Mouse (Mus musculus) 416B (cell line): Measurements from ENCODE around the gene Eif4g1.
"Not testable (repeated sequence)": the region's sequence is repeated elsewhere in the genome, so short reads cannot be mapped to it uniquely, and the experiment has no call there.

Source experiments
- DNase-seq: peaks from one replicate; pipeline ENCODE4 v3.0.0; 2011; ENCODE audit warnings: low read depth

The Eif4g1 gene

GRCm38 (mm10) chr16:20668013-20668412 is at the start of gene Eif4g1:
Gene Eif4g1 (plus strand): TSS chr16:20668313.
- DNase-seq = not testable (repeated sequence)

DNA sequence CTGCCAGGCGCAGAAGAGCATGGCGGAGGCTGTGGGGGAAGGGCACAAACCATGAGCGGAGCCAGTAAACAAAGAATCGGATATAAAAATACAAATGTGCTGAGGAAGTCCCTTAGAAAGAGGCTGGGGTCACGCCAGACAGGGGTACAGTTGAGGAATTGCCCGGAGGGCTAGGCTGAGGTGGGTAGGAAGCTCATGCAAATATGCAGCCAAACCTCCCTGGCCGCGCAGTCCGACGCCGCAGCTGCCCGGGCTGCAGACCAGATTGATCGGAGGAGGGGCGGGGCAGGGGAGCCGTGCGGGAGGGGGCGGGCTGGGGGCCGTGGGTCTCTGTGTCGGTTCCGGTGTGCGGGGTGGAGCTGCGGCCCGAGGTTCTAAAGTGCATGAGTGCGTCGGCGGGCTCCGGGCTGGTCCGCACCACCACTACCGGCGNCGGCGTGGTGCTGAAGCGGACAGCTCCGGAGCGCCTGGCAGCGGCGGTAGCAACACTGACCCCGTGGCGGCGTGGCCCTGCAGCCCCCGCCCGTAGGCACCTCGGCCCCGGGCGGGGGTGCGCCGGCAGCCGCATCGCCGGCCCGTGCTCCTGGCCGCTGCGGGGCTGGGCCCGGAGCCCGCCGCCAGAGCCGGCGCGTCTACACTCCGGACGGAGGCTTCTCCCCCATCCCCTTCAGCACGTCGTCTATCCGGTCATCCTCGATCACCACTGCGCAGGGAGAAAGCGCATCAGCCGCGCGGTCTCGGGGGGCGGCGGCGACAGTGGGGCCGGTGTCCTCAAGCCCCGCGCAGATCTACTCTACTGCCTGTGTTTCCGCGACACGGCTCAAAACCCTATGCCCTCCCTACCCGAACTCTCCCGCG is 48.3 kb upstream of the Eif4g1 start:
- no peak for DNase-seq

- no peak for DNase-seq
These were observed 47.7 kb upstream of the Eif4g1 start for GRCm38 (mm10) chr16:20620399-20620735.

DNA sequence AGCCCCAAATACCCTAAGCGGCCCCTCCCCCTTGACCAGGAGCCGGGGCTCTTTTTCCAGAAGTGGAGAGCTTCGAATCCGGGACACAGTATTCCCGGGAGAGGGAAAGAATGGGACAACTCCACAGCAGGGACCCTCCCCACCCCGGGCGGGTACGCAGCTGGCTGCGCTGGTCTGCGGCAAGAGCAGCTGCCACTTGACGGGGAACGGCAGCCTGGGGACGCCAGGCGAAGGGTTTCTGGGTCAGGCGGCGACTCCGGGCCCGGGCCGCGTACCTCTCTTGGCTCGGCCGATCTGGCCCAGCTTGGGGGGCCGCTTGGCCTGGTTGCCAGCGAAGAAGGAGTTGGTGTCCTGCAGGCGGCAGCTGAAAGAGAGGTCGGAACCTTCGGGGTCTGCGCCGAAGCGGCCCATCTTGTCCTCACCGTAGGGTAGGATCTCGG is 47.3 kb upstream of the Eif4g1 start:
- no peak for DNase-seq

- DNase-seq = peak; percentile 62
These were observed 46.7 kb upstream of the Eif4g1 start, which contains the start of gene Camk2n2 for GRCm38 (mm10) chr16:20621191-20621990. Gene Camk2n2 (minus strand): TSS chr16:20621287.

GRCm38 (mm10) chr16:20621991-20622685 is 46.0 kb upstream of the Eif4g1 start:
- DNase-seq = peak; percentile 96

- peak; percentile 17 for DNase-seq
These were observed 44.9 kb upstream of the Eif4g1 start for GRCm38 (mm10) chr16:20623211-20623610.

GRCm38 (mm10) chr16:20628871-20629391 is 39.2 kb upstream of the Eif4g1 start:
- no peak for DNase-seq

DNA sequence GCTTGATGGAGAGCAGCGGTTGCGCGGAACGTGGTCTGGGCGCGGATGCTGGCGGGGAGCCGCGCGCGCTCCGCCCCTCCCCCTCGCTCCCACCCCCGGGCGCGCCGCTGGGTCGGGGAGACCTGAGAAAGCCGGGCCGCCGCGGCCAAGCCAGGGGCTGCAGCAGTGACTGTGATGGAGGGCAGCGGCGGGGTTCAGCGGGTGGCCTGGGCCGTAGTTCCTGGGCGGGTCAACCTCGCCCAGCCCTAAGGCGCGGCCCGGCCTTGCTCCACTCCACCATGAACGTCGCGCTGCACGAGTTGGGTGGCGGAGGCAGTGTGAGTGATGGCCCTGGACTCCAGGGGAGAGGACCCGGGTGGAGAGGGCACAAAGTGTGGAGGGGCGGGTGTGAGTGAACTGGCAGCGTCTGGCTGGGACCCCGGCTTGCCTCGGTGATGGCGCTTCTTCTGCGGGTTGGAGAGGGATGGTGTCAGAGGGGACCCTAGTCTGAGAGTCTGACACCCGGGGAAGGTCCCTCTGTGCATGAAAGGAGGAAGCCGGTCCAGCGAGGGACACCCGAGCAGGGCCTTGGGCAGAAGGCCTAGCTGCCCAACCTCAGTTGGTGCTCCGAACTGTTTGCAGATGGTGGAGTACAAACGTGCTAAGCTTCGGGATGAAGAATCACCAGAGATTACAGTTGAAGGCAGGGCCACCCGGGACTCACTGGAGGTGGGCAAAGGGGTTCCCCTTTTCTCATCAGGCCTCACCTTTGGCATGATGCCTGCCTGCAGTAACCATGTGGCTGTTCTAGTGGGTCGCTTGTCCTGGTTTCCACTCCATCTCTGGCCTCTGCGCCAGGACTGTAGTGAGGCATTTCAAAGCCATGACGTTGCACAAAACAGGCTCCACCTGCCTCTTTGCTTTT is 38.1 kb upstream of the Eif4g1 start, which contains the start of gene Ece2:
Ece2 (plus strand) TSS at position 98 of the 904 bp plus-strand sequence.
- no peak for DNase-seq

DNA sequence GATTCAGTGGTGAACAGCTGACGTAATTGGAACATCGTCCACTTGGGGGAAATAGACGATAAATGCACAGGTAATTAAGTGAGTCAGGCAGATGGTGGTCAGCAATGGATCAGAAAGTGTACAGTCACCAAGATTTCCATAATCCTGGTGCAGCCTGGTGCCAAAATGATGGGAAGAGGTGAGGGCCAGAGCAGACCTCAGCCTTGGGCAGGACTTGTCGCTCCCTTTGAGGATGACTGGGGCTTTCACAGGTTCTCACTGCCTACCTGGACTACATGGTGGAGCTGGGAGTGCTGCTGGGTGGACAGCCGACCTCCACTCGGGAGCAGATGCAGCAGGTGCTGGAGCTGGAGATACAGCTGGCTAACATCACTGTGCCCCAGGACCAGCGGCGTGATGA is 30.7 kb upstream of the Eif4g1 start:
- no peak for DNase-seq

- no peak for DNase-seq
These were observed 29.7 kb upstream of the Eif4g1 start for GRCm38 (mm10) chr16:20638367-20638766.

DNA sequence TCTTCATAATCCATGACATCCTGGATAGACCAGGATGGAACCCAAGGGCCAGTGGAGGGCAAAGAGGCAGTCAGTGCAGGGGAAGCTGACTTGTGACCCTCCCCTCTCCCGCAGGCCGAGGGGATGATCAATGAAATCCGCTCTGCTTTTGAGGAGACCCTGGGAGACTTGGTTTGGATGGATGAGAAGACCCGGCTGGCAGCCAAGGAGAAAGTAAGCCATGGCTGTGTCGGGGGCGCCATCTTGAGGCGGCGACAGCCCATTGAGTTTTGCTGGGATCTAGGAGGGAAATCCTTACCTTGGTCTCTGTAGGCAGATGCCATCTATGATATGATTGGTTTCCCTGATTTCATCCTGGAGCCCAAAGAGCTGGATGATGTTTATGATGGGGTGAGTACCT is 26.0 kb upstream of the Eif4g1 start:
- DNase-seq = peak; percentile 64

DNA sequence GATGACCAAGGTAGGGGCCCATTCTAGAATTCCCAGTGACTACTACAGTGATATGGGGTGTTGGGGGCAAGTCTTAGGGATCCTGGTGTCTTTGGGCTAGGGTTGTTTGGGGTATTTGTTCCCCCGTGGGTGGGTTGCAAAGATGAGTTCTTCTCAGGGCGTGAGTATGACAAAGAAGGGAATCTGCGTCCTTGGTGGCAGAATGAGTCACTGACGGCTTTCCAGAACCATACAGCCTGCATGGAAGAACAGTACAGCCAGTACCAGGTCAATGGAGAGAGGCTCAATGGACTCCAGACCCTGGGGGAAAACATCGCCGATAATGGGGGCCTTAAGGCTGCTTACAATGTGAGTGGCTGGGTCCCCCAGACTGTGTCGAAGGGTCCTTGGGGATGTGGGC is 24.2 kb upstream of the Eif4g1 start:
- no peak for DNase-seq

GRCm38 (mm10) chr16:20651076-20651946 is 16.8 kb upstream of the Eif4g1 start, which contains the start of gene Psmd2:
Gene Psmd2 (plus strand): TSS chr16:20651652.
- DNase-seq = peak; percentile 92

DNA sequence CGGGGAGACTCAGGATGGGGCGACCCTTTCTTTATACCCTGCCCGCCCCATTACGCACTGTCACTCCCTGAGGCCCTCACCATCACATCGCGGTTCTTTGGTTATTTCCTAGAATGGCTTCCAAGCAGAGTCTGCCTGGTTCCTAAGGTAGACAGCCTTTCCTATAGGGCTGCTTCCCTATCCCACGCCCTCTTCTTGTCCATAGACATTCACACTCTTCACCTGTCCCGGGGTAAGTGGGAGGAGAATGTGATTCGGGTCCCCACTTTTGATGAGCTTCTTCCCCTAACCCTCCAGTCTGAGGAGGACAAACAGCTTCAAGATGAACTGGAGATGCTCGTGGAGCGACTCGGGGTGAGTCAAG is 16.2 kb upstream of the Eif4g1 start:
- no peak for DNase-seq

DNA sequence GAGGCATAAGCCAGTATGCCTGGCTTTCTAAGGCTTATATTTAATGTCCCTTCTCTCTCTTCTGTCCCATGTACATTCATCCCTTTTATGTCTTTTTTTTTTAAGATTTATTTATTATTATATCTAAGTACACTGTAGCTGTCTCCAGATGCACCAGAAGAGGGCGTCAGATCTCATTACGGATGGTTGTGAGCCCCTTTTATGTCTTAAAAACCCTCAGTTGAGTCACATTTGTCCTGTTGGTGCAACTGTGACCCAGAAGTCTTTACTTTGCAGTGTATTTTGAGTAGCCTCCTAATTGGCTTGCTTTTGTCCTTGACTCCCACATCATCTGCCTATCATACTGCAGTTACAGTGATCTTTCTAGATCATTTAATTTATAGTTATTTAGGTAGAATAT is 14.8 kb upstream of the Eif4g1 start:
- DNase-seq = peak; percentile 64

GRCm38 (mm10) chr16:20657661-20658060 is 10.5 kb upstream of the Eif4g1 start:
- no peak for DNase-seq

DNA sequence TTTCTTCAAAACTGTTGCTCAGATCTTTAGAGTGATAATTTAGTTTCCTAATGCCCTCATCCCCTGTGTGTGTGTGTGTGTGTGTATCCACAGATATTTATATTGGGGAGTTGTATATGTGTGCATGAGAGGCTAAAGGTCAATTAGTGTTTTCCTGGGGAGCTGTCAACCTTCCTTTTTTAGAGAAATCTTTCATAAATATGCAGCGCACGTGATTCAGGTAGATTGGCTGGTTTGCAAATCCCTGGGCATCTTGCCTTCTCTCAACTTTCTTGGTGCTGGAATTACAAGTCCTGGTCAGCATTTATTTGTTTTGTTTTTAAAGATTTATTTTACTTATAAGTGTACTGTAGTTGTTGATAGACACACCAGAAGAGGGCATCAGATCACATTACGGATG is 2.2 kb downstream of the Eif4g1 start:
- DNase-seq = no peak

DNA sequence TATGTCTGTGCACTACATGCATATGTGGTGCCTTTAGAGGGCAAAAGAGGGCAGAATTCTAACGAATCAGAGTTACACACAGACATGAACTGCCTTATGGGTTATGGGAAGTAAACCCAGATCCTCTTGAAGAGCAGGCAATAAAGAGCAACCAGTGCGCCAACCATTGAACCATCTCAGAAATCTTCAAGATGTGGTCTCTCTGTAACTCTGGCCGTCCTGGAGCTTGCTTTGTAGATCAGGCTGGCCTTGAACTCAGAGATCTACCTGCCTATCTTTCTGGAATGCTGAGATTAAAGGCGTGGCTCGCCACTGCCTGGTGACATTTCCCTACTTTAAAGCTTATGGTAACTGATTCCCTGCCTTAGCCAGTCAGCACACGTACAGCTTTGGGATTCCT is 3.8 kb downstream of the Eif4g1 start:
- peak; percentile 84 for DNase-seq

- DNase-seq = peak; percentile 95
These were observed 4.4 kb downstream of the Eif4g1 start for GRCm38 (mm10) chr16:20672500-20672902.
